Mouse (Mus musculus): ENCODE results near the gene Sez6l.

Sez6l gene

GRCm38 (mm10) chr5:112378716-112379115 is 198.3 kb downstream of the Sez6l start:
- DNase-seq: no peak

- DNase-seq: no peak
Observed at GRCm38 (mm10) chr5:112377380-112377779, 199.6 kb downstream of the Sez6l start.

DNA sequence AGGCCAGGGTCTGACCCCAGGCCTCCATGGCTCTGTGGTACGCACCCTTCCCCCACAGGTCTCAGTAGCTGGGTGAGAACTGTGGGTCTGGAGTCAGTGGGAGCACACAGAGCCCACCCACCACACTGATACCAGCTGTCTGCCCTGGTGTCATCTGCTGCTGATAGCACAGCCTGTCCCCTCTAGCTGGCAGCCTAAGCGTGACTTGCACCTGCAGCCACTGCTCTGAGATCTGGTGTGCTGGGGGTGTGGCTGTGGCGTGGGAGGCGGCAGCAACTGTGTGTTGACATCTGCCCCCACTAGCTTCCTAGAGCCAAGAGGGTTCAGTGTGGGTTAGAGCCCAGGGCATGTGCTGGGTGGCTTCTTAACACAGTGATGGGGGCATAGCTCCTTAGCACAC is 200.9 kb downstream of the Sez6l start:
- no peak for DNase-seq

- no peak for DNase-seq
Observed at GRCm38 (mm10) chr5:112371933-112372332, 205.1 kb downstream of the Sez6l start.

DNA sequence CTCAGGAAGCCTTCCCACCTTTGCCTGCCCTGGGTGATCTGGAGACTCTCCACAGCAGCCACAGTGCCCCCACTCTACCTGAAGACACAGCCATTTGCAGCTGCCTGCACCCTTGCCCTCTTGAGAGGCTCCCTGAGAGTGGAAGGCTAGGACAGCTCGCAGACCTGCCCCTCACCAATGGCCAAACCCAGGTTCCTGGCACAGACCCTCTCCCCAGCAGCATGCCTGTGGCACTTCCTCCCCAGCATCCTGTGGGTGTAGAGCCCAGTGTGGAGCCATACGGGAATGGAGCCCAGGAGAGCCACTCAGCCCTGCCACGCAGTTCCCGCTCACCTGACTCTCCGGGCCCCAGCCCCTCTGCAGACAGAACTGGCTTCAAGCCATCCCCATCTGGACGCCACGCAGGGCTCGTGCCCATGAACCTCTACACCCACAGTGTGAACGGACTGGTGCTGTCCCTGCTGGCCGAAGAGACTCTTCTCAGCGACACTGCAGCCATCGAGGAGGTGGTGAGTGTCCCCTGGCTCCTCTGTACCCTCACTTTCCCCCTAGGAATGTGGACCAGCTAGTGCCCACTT is 206.7 kb downstream of the Sez6l start:
- no peak for DNase-seq

DNA sequence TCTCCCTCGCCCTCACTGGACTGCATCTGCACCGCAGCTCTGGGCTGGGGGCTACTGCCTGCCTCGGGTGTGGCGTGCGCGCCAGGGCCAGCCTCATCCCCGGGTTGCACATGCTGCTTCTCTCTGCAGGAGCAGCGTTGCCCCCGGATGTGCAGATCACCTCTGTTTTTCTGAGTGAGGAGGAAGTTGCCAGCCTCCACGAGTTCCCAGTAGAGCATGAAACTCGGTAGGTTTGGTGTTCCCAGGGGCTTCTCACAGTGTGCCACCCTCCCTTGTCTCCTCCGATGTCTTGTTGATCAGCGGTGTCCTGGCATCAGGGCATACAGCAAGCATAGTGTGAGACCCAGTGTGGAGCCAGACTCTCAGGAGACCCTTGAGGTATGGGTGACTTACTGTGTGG is 207.7 kb downstream of the Sez6l start:
- DNase-seq: no peak
